Comparison of ENCODE assay signal across 9 mouse cellular contexts in the genomic region with DNA sequence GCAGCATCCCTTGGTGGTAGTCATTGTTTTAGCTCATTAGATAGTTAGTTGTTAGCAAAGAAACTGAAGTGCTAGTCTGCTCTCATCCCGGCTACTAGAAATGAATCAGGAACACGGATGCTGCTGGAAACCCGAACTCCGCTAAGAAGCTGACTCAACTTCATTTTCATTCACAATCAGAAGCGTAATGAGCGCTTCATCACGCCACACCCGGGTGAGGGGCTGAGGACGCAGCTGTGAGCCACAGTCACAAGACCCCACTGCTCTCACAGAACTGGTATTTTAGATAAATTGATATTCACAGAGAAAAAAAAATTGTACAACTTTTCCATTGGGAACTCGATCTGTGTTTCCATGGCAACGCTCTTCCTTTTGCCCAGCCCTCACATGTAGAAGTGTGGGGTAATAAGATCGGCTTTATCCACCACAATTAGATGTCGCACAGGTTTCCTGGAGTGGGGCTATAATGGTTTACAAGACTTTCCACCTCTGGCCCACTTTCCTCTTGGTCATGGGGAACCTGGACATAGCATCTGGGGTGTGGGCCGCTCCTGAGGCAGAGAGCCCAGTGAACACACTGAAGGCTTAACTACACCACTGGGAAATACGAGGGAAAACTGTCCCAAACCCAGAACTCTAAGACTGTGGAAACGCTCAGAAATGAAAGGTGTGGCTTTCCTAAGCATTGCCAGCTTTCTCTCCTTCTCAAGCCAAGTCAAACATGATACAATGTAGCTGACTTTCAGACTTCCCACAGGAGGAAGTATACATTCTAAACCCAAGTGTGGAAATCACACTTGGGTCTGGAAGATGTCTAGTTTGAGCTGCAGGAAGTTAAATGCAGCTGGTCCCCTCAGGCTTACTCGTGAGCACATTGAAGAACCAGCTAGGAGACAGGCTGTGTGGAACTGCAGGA. TPM values are rescaled to one million over a fixed set of nuclear protein-coding genes. Genes with fewer than 3 reads are reported as not detected.
DNase-seq lines count a peak whose midpoint lies in the region; ATAC-seq and TF ChIP-seq lines count a peak whose summit lies in the region.
"Had no signal": no experiment of that assay in that cellular context is flagged by ENCODE, and none has a peak within 500 bp of the region (broad histone marks: within the 10 kb centered on the region; RNA-seq: fewer than 3 reads in every experiment).

No protein-coding gene starts in this region.

- no peaks in the 10 kb centered on the region for H3K27me3 ChIP-seq in kidney, embryonic 16.5 days (ENCODE audit: insufficient read depth, low read length)
- no peaks in the 10 kb centered on the region; the same call in 1 of the 2 replicates for H3K27me3 ChIP-seq in embryonic facial prominence, embryonic 15.5 days
- H3K27me3 ChIP-seq in limb, embryonic 14.5 days (ENCODE audit: control insufficient read depth, insufficient read depth, low read length): no peaks in the 10 kb centered on the region

- H3K27ac ChIP-seq in kidney, embryonic 16.5 days (ENCODE audit: low read length): peak overlapping the region; percentile 15
- peak overlapping the region; percentile 73 for H3K27ac ChIP-seq in embryonic facial prominence, embryonic 15.5 days (replicated peaks)
- H3K27ac ChIP-seq in limb, embryonic 14.5 days (replicated peaks; ENCODE audit: low read depth, low read length): peak overlapping the region; percentile 83
- H3K27ac ChIP-seq: macrophage had no signal

- 73% methylated on average over 17 of the region's 17 CpGs for WGBS in kidney, embryonic 16.5 days
- WGBS in embryonic facial prominence, embryonic 15.5 days: 47% methylated on average over 17 of the region's 17 CpGs
- WGBS in limb, embryonic 14.5 days: 42% methylated on average over 17 of the region's 17 CpGs

- H3K4me3 ChIP-seq in kidney, embryonic 16.5 days (ENCODE audit: low read length): no peak overlapping the region
- H3K4me3 ChIP-seq in embryonic facial prominence, embryonic 15.5 days (replicated peaks): no peak overlapping the region
- H3K4me3 ChIP-seq in limb, embryonic 14.5 days (replicated peaks; ENCODE audit: low read length): no peak overlapping the region

- H3K4me2 ChIP-seq in kidney, embryonic 16.5 days (replicated peaks; ENCODE audit: low read depth, low read length): no peak overlapping the region
- no peak overlapping the region for H3K4me2 ChIP-seq in embryonic facial prominence, embryonic 15.5 days (replicated peaks)
- peak overlapping the region; percentile 1; the same call in 1 of the 2 replicates for H3K4me2 ChIP-seq in limb, embryonic 14.5 days (replicated peaks; ENCODE audit: low read depth, low read length, severe bottlenecking)

- no peak for DNase-seq in kidney, adult 8-10 months
- peak; percentile 63 for DNase-seq in brain, adult 2 months (ENCODE audit: low read depth, low spot score)
- peak; percentile 89 for DNase-seq in limb, embryonic 14.5 days (ENCODE audit: low spot score)
- DNase-seq in cerebellum, postnatal 10 days: no peak
- no peak for DNase-seq in cerebellum, adult 11 months
- no peak for DNase-seq in right cerebral cortex, postnatal 36 days (ENCODE audit: low spot score in 2 of 2)

- H3K9me3 ChIP-seq in kidney, embryonic 16.5 days (ENCODE audit: low read length): no peaks in the 10 kb centered on the region
- no peaks in the 10 kb centered on the region for H3K9me3 ChIP-seq in embryonic facial prominence, embryonic 15.5 days (replicated peaks)
- no peaks in the 10 kb centered on the region for H3K9me3 ChIP-seq in limb, embryonic 14.5 days (ENCODE audit: control insufficient read depth, low read length)

- ATAC-seq in kidney, embryonic 16.5 days (ENCODE audit: low FRiP score, low TSS enrichment): peak; percentile 25; the same call in 1 of the 2 replicates
- no peak for ATAC-seq in embryonic facial prominence, embryonic 15.5 days (ENCODE audit: insufficient number of reproducible peaks, low FRiP score, low TSS enrichment, low read depth)
- peak; percentile 62 for ATAC-seq in limb, embryonic 14.5 days (ENCODE audit: low FRiP score, low read depth)

- H3K36me3 ChIP-seq in kidney, embryonic 16.5 days (ENCODE audit: insufficient read depth, low read length): no peaks in the 10 kb centered on the region
- no peaks in the 10 kb centered on the region for H3K36me3 ChIP-seq in embryonic facial prominence, embryonic 15.5 days
- no peaks in the 10 kb centered on the region for H3K36me3 ChIP-seq in limb, embryonic 14.5 days (ENCODE audit: control insufficient read depth, insufficient read depth, low read length)

- peaks cover 18% of the 10 kb centered on the region for H3K4me1 ChIP-seq in kidney, embryonic 16.5 days (ENCODE audit: insufficient read depth, low read length)
- peaks cover 54% of the 10 kb centered on the region for H3K4me1 ChIP-seq in embryonic facial prominence, embryonic 15.5 days
- peaks cover 57% of the 10 kb centered on the region for H3K4me1 ChIP-seq in limb, embryonic 14.5 days (ENCODE audit: control insufficient read depth, insufficient read depth, low read length)

- no peak for TF ChIP-seq POLR2A in limb, embryonic 14.5 days (IDR thresholded peaks at IDR 0.05; ENCODE audit: borderline replicate concordance, extremely low read depth, insufficient read depth, insufficient read length)

- no peak overlapping the region for H3K9ac ChIP-seq in kidney, embryonic 16.5 days (replicated peaks; ENCODE audit: low read length)
- no peak overlapping the region for H3K9ac ChIP-seq in embryonic facial prominence, embryonic 15.5 days
- H3K9ac ChIP-seq in limb, embryonic 14.5 days (ENCODE audit: low read depth, low read length, severe bottlenecking): no peak overlapping the region

RNA-seq across cellular contexts. Expression of gene Hhat, which starts 14.3 kb away (rescaled TPM):
- polyA plus RNA-seq in kidney, embryonic 16.5 days (2015; fragmentation: Nextera tagmentation; extraction: Ambion mirVana): 17.5 and 17.8 TPM in 2 replicates
- 9.5 and 9.6 TPM in 2 replicates for polyA plus RNA-seq in embryonic facial prominence, embryonic 15.5 days (2015; fragmentation: Nextera tagmentation; extraction: Ambion mirVana)
- polyA plus RNA-seq in limb, embryonic 14.5 days (2012; rRNA removed): 10.0 and 15.5 TPM in 2 replicates
- polyA plus RNA-seq in limb, embryonic 14.5 days (2014; fragmentation: Nextera tagmentation; extraction: Ambion mirVana): 12.6 and 14.7 TPM in 2 replicates

Comparison
In these comparisons a context has a peak if more than half of its experiments do, and no peak if none do; other contexts are left out.
1. H3K27ac ChIP-seq: peak in every context shown above with its lines; median percentile 83 in limb, embryonic 14.5 days; 73 in embryonic facial prominence, embryonic 15.5 days; 15 in kidney, embryonic 16.5 days.
2. DNase-seq: peak in brain, adult 2 months (single experiment) and limb, embryonic 14.5 days (single experiment); none in kidney, adult 8-10 months (0 of 2), cerebellum, postnatal 10 days (0 of 2), cerebellum, adult 11 months (single experiment) and right cerebral cortex, postnatal 36 days (0 of 2).